Mouse (Mus musculus): ENCODE data around the gene Tmem119.

The Tmem119 gene

DNA sequence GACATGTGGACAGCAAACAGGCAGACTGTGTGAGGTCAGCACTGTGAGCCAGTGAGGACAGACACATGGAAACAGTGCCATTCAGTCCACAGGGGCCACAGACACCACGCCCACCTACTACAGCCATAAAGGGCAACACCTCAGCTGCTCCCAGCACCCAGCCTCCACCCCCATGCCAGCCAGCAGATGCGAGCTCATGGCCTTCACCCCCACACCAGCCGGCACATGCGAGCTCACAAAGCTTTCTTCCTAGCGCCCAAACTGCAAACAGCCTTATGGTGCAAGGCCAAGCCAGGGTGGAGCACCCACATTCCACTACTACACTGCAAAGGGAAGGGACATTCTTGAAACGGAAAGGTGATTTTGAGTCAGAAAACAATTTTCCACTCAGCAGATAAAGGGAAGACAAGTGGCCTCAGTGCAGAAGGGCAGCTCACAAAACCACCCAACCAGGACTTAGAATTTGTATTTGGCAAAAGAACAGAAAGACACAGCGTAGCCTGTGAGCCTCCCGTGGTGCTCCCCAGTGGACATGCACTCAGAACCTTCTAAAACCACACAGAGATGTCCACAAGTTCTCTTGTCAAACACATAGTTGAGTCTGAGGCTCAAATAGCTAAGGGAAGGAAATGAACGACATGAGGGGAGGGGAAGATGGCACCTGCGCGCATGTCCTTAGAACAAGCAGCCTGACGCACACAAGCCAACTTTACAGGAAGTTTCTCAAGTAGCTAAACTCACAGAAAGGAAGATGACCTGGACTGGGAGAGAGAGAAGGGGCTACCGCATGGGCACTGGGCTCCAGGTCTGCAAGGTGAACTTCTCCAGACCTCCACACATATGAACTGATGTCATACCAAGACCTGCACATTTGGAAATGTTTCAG, 34.4 kb downstream of the Tmem119 start:
- no peak for DNase-seq (ENCODE audit: low spot score in 2 of 2)

DNA sequence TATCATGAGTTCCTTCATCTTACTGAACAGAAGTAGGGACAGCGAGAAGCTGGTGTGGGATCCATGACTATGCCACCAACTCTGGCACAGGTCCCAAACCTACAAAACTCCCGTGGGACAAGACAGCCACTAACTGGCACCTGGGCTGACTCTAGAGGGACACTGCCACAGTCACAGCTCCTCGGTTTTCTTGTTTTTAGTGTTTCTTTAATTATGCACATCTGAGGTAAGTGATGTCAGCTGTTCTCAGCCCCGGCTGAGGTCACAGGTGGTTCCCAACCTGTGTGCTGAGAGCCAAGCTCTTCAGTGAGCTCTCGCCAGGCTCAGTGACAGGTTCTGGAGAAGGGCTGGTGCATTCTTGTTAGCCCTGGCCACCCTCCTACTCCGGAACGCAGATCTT, 35.9 kb downstream of the Tmem119 start:
- no peak for DNase-seq (ENCODE audit: low spot score in 2 of 2)

- no peak for DNase-seq (ENCODE audit: low spot score in 2 of 2)
Observed at GRCm38 (mm10) chr5:113761585-113761984, 38.7 kb downstream of the Tmem119 start.

DNA sequence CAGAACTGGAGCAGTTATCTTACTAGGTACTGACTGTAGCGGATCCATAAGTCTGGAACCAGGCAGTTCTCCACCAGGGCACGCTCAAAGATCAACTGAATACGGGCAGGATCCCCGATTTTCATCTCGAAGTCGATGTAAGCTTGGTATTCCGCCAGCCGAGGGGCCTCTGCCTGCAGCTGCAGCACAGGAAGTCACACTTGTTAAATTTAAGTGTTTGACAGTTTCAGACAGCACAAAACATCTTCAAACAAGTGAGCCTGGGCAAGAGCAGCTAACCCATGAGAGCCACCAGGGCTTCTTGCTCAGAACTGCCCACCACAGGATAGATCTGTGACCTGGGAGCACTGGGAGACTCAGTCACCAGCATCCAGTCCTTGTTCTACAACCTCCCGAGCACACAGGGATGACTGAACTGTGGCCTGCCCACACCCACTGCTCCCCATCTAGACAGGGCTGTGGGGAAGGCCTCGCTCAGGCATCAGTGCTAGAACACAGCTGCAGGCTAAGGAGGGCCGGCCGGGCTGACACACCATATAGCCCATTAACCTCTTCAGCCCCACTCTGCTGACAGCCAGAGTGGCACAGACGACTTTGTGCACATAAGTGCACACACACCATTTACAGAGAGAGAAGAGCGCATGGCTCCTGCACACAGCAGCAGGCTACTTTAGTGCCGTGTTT, 44.8 kb downstream of the Tmem119 start:
- no peak for DNase-seq (ENCODE audit: low spot score in 2 of 2)

GRCm38 (mm10) chr5:113751521-113752157, 48.7 kb downstream of the Tmem119 start:
- no peak for DNase-seq (ENCODE audit: low spot score in 2 of 2)

DNA sequence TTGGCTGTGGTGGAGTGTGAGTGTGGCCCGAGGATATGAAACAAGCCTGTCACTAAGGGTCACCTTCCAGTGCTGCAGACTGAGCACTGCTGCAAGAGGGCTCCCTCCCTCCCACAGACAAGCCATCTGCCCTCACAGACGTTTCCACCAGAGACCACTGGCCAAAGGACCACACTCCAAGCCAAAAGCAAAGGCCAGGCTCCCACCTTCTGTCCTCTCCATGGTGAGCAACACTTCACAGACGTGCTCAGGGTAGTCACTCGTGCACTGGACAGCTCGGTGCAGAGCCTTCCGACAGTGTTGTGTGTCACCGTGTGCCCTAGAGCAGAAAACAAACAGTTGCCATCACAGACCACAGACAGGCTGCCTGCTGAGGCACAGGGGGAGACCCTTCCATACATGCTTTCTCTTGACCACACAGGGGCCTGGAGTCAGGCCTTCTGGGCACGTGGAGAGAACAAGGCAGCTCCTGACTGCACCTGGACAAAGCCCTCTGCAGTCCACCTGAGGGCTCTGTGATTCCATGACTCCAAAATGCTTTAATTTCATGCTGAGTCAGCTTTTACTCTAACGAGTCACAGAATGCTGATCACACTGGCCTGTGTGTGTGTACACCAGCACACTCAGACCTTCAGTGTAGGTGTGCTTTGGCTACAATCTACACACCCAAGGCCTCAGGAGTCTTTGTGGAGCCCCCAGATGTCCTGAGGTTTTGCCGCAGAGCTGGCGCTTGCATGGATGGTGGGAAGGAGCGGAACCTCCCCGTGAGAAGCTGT, 51.6 kb downstream of the Tmem119 start:
- no peak for DNase-seq (ENCODE audit: low spot score in 2 of 2)

DNA sequence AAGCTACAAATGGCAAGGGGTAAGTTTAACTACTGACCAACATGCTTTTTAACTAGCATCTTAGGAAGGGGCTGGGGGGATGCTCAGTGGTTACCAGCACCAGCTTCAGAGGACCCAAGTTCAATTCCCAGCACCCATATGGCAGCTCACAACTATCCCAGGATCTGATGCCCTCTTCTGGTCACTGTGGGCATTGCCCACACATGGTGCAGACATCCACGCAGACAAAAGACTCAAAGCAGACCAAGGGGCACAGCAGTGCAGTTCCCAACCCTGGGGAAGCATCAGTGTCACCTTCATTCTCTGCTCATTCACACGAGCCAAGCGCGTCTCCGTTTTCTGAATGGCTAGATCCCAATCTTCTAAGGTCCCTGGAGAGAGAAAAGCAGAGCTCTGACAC, 52.7 kb downstream of the Tmem119 start:
- no peak for DNase-seq (ENCODE audit: low spot score in 2 of 2)
